Mouse (Mus musculus): ENCODE data around the gene Samd3.

The Samd3 gene

GRCm38 (mm10) chr10:26314327-26314726 is 84.8 kb downstream of the Samd3 start:
- no peak for DNase-seq

DNA sequence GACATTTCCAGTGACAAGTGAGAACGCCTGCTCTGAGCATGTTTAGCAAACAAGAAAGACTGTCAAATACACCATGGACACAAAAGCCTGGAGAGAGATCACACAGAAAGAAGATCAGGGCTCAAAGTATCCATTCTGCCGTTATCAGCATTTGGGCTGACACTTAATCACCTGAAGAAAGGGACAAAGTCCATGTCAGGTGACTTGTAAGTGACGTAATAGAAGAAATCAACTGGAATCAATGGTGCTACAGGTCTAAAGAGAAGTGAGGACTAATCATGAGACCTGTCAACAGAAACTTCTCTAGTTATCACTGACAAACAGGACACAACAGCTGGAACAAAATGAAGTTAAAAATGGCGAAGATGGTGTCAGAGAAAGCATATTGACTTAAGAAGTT is 91.2 kb downstream of the Samd3 start:
- no peak for DNase-seq

All from kidney, postnatal 14 days (tissue).